Mouse (Mus musculus) mouse trophoblast stem cell (cell line): ENCODE measurements around the gene Cap1.

Source experiments
- in situ Hi-C, 2 experiments: fragments of 300-500 bp; cut with MseI, MboI; formaldehyde crosslinking; loops; 2 replicates in 1 of 2; 3 replicates in 1 of 2; pipeline ENCODE4 v1.15.1; 2025

The Cap1 gene

DNA sequence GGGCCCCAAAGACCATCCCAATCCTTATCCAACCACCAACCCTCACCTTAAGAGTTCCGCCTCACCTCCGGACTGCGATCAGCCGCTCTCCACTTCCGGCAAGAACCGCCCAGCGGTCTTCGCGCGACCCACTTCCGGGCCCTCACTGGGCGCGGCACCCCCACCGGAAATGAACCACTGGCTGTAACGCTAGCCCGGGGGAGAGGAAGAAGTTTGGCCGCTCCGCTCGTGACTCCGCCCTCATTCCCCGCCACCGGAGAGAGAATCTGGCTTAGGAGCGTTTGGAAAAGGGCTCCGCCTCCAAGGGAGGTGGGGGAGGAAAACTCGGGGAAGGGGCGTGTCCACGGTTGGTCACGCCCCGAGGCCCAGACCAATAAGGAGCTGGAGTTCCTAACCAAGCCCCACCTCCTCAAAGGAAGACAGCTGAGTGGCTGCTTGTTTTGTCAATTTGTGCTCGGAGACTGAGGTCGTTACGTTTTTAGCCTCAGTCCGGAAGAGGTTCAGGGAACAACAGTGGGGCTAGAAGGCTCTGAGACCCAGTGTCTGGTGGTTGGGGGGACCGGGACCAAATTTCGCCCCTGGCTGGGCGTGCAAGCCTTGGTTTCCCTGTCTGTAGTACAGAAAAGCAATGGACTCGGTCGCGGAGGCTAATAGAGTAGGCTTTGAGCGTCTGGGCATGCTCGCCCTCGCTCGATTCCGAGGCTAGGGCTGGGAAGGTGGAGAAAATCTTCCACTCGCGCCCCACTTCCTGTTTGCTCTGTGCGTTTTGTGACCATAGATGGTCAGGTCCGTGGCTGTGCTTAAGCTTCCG is at the start of gene Cap1:
Cap1 (minus strand) TSS at position 289 of the 811 bp plus-strand sequence.
- in situ Hi-C loops = no loop called here

GRCm38 (mm10) chr4:122933857-122934256 is 48.0 kb upstream of the Cap1 start:
- in situ Hi-C loops = no loop called here

DNA sequence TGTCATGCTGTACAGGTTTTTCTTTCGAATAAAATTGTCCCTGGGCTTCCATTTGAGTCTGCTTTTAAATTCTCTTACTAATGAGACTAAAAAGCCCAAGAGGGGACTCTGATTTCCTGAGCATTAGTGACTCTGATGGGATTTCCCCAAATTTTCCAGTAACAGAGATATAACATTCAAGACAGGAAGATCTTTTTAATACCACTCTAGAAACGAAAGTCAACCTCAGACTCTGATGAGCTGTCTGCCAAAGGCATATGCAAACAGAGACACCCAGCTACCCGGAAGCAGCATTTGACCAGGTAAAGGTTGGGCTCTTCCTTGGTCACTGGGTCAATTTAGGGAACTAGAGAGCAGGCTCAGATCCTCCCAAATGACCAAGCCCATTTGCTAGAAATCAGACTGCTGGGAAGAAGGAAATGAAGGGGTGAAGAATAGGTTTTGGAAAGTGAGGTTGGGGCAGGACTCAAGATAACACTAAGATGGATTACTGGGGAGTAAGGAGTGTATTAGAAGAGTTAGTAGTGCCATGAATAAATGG is 47.3 kb upstream of the Cap1 start:
- in situ Hi-C loops = no loop called here

DNA sequence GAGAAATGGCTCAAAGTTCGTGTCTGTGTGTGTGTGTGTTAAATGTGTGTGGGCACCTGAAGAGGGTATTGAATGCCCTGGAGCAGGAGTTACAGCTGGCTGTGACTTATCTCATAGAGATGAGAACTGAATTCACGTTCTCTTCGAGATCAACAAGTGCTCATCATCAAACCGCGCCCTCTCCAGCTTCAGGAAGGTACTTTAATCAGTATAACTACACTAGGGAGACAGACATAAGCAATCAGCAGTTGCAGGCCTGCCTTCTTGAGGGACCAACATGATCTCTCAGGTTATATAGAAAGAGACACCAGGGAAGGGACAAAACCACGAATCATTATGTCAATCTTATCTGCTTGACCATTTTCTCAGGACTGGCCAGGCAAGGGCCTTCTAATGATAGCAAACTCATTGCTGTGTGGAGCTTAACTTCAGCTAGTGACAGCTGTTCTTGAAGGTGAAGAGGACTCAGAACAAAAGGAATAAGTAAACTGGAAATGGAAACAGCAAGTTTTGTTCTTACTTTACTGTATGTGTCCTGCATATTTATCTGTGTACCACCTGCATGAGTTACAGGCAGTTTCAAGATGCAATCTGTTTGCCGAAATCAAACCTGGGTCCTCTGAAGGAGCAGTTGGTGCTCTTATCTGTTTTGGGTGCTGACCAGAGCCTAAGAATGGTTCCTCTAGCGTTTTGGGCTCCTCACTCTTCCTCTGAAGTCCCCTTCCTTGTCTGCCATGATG is 46.6 kb upstream of the Cap1 start:
- in situ Hi-C loops = no loop called here

DNA sequence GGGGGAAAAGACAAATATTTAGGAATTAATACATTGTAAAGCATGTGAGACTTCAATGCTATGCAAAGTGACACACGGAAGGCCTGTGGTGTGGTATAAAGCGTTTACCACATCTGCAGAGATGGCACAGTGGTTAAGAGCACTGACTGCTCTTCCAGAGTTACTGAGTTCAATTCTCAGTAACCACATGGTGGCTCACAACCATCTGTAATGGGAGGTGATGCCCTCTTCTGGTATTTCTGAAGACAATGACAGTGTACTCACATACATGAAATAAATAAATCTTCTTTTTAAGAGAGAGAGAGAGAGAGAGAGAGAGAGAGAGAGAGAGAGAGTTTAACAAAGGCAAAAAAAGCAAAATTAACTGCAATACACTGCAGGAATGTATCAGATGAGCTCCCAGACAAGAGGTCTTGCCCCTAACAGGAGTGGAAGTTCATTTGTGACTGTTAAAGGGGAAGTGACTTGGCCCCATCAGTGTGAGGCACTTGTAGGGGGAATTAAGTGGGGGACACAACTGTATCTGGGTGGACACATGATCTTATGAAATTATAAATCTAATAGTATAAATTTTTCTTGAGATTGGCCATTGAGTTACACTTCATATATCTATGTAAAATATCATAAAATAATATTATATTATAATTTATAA is 45.2 kb upstream of the Cap1 start:
- in situ Hi-C loops = no loop called here

GRCm38 (mm10) chr4:122923392-122924344 is 37.8 kb upstream of the Cap1 start:
- in situ Hi-C loops = no loop called here

DNA sequence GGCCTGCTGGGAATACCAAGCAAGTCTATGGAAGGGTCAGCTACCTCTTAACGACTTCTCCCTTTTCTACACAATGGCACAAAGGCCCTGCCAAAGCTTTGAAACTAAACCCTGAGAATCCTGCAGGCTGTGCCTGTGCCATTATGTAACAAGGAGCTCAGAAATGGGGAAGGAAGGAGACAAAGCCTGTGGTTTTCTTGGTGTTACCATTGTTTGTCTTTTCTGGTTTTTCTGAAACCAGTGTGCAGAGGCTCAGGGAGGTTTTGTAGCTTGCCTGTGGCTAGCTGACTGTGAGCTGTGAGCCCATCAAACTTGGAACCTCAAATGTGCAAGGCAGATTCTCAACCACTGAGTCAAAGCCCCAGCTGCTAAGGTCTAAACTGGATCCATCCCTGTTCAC is 37.0 kb upstream of the Cap1 start:
- in situ Hi-C loops = no loop called here

GRCm38 (mm10) chr4:122915985-122916384 is 30.1 kb upstream of the Cap1 start:
- in situ Hi-C loops = loop anchor here in 1 of 2 experiments (10.0 kb wide), 1 partner anchor 169 kb away; no protein-coding TSS in a partner anchor

GRCm38 (mm10) chr4:122914186-122914585 is 28.3 kb upstream of the Cap1 start:
- in situ Hi-C loops = loop anchor here (5.0 to 10.0 kb wide), 2 partner anchors 73 to 171 kb away; no protein-coding TSS in a partner anchor

GRCm38 (mm10) chr4:122912613-122913012 is 26.8 kb upstream of the Cap1 start:
- in situ Hi-C loops = loop anchor here (5.0 to 10.0 kb wide), 2 partner anchors 75 to 172 kb away; no protein-coding TSS in a partner anchor

- in situ Hi-C loops = loop anchor here (5.0 to 10.0 kb wide), 2 partner anchors 77 to 174 kb away; no protein-coding TSS in a partner anchor
Observed at GRCm38 (mm10) chr4:122910577-122910976, 24.7 kb upstream of the Cap1 start.

GRCm38 (mm10) chr4:122909572-122910189 is 23.8 kb upstream of the Cap1 start:
- in situ Hi-C loops = loop anchor here (5.0 to 10.0 kb wide), 2 partner anchors 78 to 175 kb away; no protein-coding TSS in a partner anchor

- in situ Hi-C loops = no loop called here
Observed at GRCm38 (mm10) chr4:122905359-122905758, 19.5 kb upstream of the Cap1 start.

- in situ Hi-C loops = no loop called here
Observed at GRCm38 (mm10) chr4:122903709-122904108, 17.9 kb upstream of the Cap1 start.

DNA sequence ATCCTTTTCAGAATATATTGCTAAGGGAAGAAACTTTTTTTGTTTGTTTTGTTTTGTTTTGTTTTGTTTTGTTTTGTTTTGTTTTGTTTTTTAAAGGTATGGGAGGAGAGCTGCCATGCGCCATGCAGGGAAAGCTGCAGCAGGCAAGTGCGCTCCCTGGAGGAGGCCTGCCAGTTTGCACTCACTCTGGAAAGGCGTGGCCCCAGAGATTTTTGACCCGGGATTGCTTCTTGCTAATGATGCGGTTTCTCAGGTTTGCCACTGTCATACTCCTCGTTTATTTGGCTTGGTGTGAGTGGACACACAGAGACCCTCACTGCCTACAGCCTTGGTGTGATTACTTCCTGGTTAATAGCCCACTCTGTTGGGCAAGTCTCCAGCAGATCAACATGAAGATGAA is 16.3 kb upstream of the Cap1 start:
- in situ Hi-C loops = no loop called here

- in situ Hi-C loops = no loop called here
Observed at GRCm38 (mm10) chr4:122898313-122898712, 12.5 kb upstream of the Cap1 start.

DNA sequence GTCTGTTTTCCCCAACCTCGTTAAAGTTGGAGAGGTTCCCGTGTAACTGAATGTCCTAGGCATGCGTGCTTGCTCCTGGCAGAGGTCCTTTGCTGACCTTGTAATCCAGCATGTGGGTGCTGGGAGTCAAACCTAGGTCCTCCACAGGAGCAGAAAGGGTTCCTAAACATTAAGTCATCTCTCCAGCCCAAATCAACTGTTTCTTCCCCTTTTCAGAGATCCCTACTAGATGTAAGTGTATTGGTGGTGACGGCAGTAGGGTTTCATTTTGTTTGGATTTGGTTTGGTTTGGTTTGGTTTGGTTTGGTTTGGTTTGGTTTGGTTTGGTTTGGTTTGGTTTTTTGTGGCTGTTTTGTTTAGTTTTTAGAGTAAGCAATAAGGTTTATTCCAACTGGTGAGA is 11.9 kb upstream of the Cap1 start:
- in situ Hi-C loops = no loop called here

DNA sequence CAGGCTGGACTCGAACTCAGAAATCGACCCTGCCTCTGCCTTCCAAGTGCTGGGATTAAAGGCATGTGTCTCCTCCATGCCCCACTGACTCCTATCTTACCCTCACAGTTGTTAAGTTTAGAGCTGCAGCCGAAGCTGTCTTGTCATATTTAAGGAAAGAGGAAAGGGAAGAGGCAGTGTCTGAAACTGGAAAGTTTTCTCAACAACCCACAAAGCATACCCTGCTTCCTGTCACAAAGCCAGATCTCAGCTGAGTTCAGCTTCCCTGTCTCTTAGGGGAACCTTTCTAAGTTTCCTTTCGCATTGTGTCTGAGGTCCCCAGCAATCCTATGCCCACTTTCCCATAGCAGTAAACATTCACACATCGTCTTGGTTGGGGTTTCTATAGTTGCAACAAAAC is 6.3 kb upstream of the Cap1 start:
- in situ Hi-C loops = no loop called here

GRCm38 (mm10) chr4:122891597-122891996 is 5.7 kb upstream of the Cap1 start:
- in situ Hi-C loops = no loop called here

GRCm38 (mm10) chr4:122890881-122891481 is 5.1 kb upstream of the Cap1 start:
- in situ Hi-C loops = no loop called here
